Mouse (Mus musculus) thymus, adult 2 months (tissue): ENCODE data around the gene Sh2d1a.

Experiments used
- CTCF ChIP-seq: fragments of 200-500 bp; IDR thresholded peaks from 2 replicates; pipeline ENCODE4 v1.5.1; 2012; ENCODE audit warnings: mild to moderate bottlenecking, control low read depth, low read length, moderate library complexity, borderline replicate concordance; ENCODE audit not compliant: control insufficient read depth, poor library complexity, insufficient read depth; ENCODE audit errors: extremely low read depth
- POLR2A ChIP-seq: fragments of 200-500 bp; IDR thresholded peaks from 2 replicates; pipeline ENCODE4 v1.6.1; 2012; ENCODE audit warnings: mild to moderate bottlenecking, low read length, control low read depth, moderate library complexity; ENCODE audit not compliant: control insufficient read depth, poor library complexity, insufficient read depth; ENCODE audit errors: extremely low read depth

DNA sequence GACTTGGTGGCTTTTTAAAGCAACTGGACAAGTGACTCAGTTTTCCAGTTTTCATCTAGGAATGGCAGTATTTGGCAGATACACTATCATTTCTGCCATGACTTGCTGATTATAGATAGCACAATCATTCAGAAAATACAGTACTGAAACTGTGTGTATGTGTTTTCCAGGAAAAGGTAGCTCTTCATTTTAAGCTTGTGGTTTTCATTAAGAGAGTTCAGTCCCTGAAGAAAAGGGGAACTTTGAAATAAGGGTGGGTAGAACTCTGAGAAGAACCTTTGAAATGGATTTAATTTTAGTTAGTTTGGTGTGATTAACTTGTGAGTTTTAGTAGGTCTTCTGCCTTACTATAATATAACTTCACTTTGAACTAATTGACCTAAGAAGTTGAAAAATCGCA lies 42.8 kb downstream of the Sh2d1a start:
- TF ChIP-seq CTCF (no peak), POLR2A (no peak)
